Mouse (Mus musculus): ENCODE data around the gene Ankrd55. TPM values are rescaled to one million over a fixed set of nuclear protein-coding genes. Genes with fewer than 3 reads are reported as not detected.

Ankrd55 gene
- polyA plus RNA-seq, 1 experiment: 0.27 TPM

- 0 out of 2 replicates have a peak, but pooled peaks cover 4% of the 10 kb centered on the region for H3K4me1 ChIP-seq (ENCODE audit: control insufficient read depth, insufficient read depth, insufficient read length, low read length)
- no peaks in the 10 kb centered on the region for H3K36me3 ChIP-seq (ENCODE audit: control insufficient read depth, insufficient read depth, low read length)
- TF ChIP-seq CTCF (IDR thresholded peaks at IDR 0.05; ENCODE audit: extremely low read depth, insufficient read length, insufficient replicate concordance, low read depth, low read length) (no peak), POLR2A (IDR thresholded peaks at IDR 0.05; ENCODE audit: low read depth, low read length) (no peak)
- 86% methylated on average over 3 of the region's 3 CpGs for WGBS
- H3K4me3 ChIP-seq (ENCODE audit: low read depth, low read length): no peak overlapping the region
- H3K27ac ChIP-seq (ENCODE audit: insufficient read depth, low read depth, low read length): no peak overlapping the region
- H3K27me3 ChIP-seq (ENCODE audit: control insufficient read depth, insufficient read depth, low read length): no peaks in the 10 kb centered on the region
Observed at GRCm38 (mm10) chr13:112404723-112405122, 116.5 kb downstream of the Ankrd55 start.

DNA sequence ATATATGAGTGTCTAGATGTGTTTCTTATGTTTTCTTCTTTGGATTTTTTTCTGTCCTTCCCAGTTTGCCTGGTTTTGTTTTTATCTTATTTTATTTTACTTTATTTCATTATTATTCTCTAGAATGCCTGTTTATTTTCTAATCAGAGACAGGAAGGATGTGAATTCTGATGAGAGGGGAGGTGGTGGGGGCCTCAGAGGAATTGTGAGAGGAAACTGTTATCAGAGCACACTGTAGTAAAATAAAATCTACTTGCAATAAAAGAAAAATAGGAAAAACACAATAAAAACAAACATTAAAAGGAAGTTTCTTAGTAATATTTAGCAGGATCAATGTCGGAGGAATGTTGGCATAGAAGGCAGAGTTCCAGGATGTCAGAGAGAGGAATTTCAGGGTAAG is 116.9 kb downstream of the Ankrd55 start:
- no peaks in the 10 kb centered on the region for H3K36me3 ChIP-seq (ENCODE audit: control insufficient read depth, insufficient read depth, low read length)
- no peaks in the 10 kb centered on the region for H3K27me3 ChIP-seq (ENCODE audit: control insufficient read depth, insufficient read depth, low read length)
- no peak overlapping the region for H3K27ac ChIP-seq (ENCODE audit: insufficient read depth, low read depth, low read length)

DNA sequence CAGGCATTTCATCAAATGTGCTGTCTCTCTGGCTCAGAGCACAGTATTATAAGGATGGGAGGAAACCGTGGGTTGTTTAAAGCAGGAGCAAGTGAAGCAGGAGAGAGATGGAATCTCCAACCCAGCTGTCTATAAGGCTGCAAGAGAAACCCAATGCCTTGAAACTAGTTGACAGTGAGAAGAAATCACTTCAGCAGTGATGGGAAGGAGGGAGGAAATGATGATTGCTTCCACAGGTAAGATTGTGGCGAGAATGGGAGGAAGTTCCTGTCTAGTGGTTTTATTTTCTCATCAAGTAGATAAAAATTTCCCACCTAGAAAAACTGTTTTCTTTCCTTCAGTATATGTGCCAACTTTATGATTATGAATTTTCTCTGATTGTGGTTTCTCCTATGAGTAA is 118.4 kb downstream of the Ankrd55 start:
- no peaks in the 10 kb centered on the region for H3K27me3 ChIP-seq (ENCODE audit: control insufficient read depth, insufficient read depth, low read length)
- 71% methylated on average over 2 of the region's 2 CpGs for WGBS
- TF ChIP-seq CTCF (IDR thresholded peaks at IDR 0.05; ENCODE audit: extremely low read depth, insufficient read length, insufficient replicate concordance, low read depth, low read length): no peak
- TF ChIP-seq POLR2A (IDR thresholded peaks at IDR 0.05; ENCODE audit: low read depth, low read length): no peak
- no peak overlapping the region for H3K4me3 ChIP-seq (ENCODE audit: low read depth, low read length)
- no peak overlapping the region for H3K27ac ChIP-seq (ENCODE audit: insufficient read depth, low read depth, low read length)
- H3K4me1 ChIP-seq (ENCODE audit: control insufficient read depth, insufficient read depth, insufficient read length, low read length): 0 out of 2 replicates have a peak, but pooled peaks cover 4% of the 10 kb centered on the region
- H3K36me3 ChIP-seq (ENCODE audit: control insufficient read depth, insufficient read depth, low read length): no peaks in the 10 kb centered on the region

More for the DNA sequence above, 116.9 kb downstream of the Ankrd55 start:
- Histone ChIP-seq H3K4me3 (ENCODE audit: low read depth, low read length) (no peak overlapping the region), H3K4me1 (ENCODE audit: control insufficient read depth, insufficient read depth, insufficient read length, low read length) (0 out of 2 replicates have a peak, but pooled peaks cover 4% of the 10 kb centered on the region)
- WGBS: 52% methylated on average over 1 of the region's 1 CpGs
- no peak for TF ChIP-seq POLR2A (IDR thresholded peaks at IDR 0.05; ENCODE audit: low read depth, low read length)
- no peak for TF ChIP-seq CTCF (IDR thresholded peaks at IDR 0.05; ENCODE audit: extremely low read depth, insufficient read length, insufficient replicate concordance, low read depth, low read length)

GRCm38 (mm10) chr13:112407181-112407700 is 119.0 kb downstream of the Ankrd55 start:
- H3K27me3 ChIP-seq (ENCODE audit: control insufficient read depth, insufficient read depth, low read length): no peaks in the 10 kb centered on the region
- H3K4me3 ChIP-seq (ENCODE audit: low read depth, low read length): no peak overlapping the region
- no peaks in the 10 kb centered on the region for H3K36me3 ChIP-seq (ENCODE audit: control insufficient read depth, insufficient read depth, low read length)
- no peak for TF ChIP-seq POLR2A (IDR thresholded peaks at IDR 0.05; ENCODE audit: low read depth, low read length)
- no peak overlapping the region for H3K27ac ChIP-seq (ENCODE audit: insufficient read depth, low read depth, low read length)
- 0 out of 2 replicates have a peak, but pooled peaks cover 4% of the 10 kb centered on the region for H3K4me1 ChIP-seq (ENCODE audit: control insufficient read depth, insufficient read depth, insufficient read length, low read length)
- WGBS: 82% methylated on average over 3 of the region's 3 CpGs

- TF ChIP-seq POLR2A (IDR thresholded peaks at IDR 0.05; ENCODE audit: low read depth, low read length) (no peak), CTCF (IDR thresholded peaks at IDR 0.05; ENCODE audit: extremely low read depth, insufficient read length, insufficient replicate concordance, low read depth, low read length) (no peak)
- Histone ChIP-seq H3K4me3 (ENCODE audit: low read depth, low read length) (no peak overlapping the region), H3K27me3 (ENCODE audit: control insufficient read depth, insufficient read depth, low read length) (no peaks in the 10 kb centered on the region), H3K27ac (ENCODE audit: insufficient read depth, low read depth, low read length) (no peak overlapping the region), H3K36me3 (ENCODE audit: control insufficient read depth, insufficient read depth, low read length) (no peaks in the 10 kb centered on the region), H3K4me1 (ENCODE audit: control insufficient read depth, insufficient read depth, insufficient read length, low read length) (0 out of 2 replicates have a peak, but pooled peaks cover 4% of the 10 kb centered on the region)
- WGBS: 89% methylated on average over 9 of the region's 9 CpGs
Observed at GRCm38 (mm10) chr13:112407776-112408490, 119.7 kb downstream of the Ankrd55 start.

- Histone ChIP-seq H3K27me3 (ENCODE audit: control insufficient read depth, insufficient read depth, low read length) (no peaks in the 10 kb centered on the region), H3K4me3 (ENCODE audit: low read depth, low read length) (no peak overlapping the region), H3K4me1 (ENCODE audit: control insufficient read depth, insufficient read depth, insufficient read length, low read length) (0 out of 2 replicates have a peak, but pooled peaks cover 4% of the 10 kb centered on the region), H3K27ac (ENCODE audit: insufficient read depth, low read depth, low read length) (no peak overlapping the region), H3K36me3 (ENCODE audit: control insufficient read depth, insufficient read depth, low read length) (no peaks in the 10 kb centered on the region)
- 85% methylated on average over 4 of the region's 4 CpGs for WGBS
- no peak for TF ChIP-seq CTCF (IDR thresholded peaks at IDR 0.05; ENCODE audit: extremely low read depth, insufficient read length, insufficient replicate concordance, low read depth, low read length)
- no peak for TF ChIP-seq POLR2A (IDR thresholded peaks at IDR 0.05; ENCODE audit: low read depth, low read length)
Observed at GRCm38 (mm10) chr13:112408701-112409100, 120.5 kb downstream of the Ankrd55 start.

- Histone ChIP-seq H3K36me3 (ENCODE audit: control insufficient read depth, insufficient read depth, low read length) (no peaks in the 10 kb centered on the region), H3K4me3 (ENCODE audit: low read depth, low read length) (no peak overlapping the region), H3K4me1 (ENCODE audit: control insufficient read depth, insufficient read depth, insufficient read length, low read length) (0 out of 2 replicates have a peak, but pooled peaks cover 4% of the 10 kb centered on the region), H3K27ac (ENCODE audit: insufficient read depth, low read depth, low read length) (no peak overlapping the region), H3K27me3 (ENCODE audit: control insufficient read depth, insufficient read depth, low read length) (no peaks in the 10 kb centered on the region)
- TF ChIP-seq CTCF (IDR thresholded peaks at IDR 0.05; ENCODE audit: extremely low read depth, insufficient read length, insufficient replicate concordance, low read depth, low read length) (no peak), POLR2A (IDR thresholded peaks at IDR 0.05; ENCODE audit: low read depth, low read length) (no peak)
- WGBS: 75% methylated on average over 2 of the region's 2 CpGs
Observed at GRCm38 (mm10) chr13:112409331-112409730, 121.1 kb downstream of the Ankrd55 start.
